Mouse (Mus musculus) embryonic stem cell, embryonic (primary cell): ENCODE data around the gene Tppp3.

Source experiments
- CTCF ChIA-PET, 4 experiments: fragments of 300-600 bp in 2 of 4; fragments of 350-600 bp in 2 of 4; sonication (Branson Sonifier 250); formaldehyde crosslinking; loops; one replicate each; lab custom pipeline; 2022; ENCODE audit warnings: inconsistent platforms in 2 of 4; lab: Charles Lee
- POLR2A ChIA-PET, 4 experiments: fragments of 300-600 bp in 2 of 4; fragments of 350-600 bp in 2 of 4; sonication (Branson Sonifier 250); formaldehyde crosslinking; loops; one replicate each; lab custom pipeline; 2022; ENCODE audit warnings: antibody characterized with exemption in 4 of 4, inconsistent platforms in 1 of 4; lab: Charles Lee

Tppp3 gene

GRCm38 (mm10) chr8:105476161-105476560 is 4.8 kb upstream of the Tppp3 start:
- CTCF ChIA-PET: interaction anchor here (0.6 to 10.4 kb wide), 21 partner anchors 9 to 216 kb away, joined by 3 to 90 read pairs (median 4); partner anchors contain the start of genes Fhod1 (in 1 of the 4) and Slc9a5 (in 1 of the 4)
- POLR2A ChIA-PET: interaction anchor here in 2 of 4 experiments (0.7 to 2.6 kb wide), 7 partner anchors 19 to 96 kb away, joined by 3 to 9 read pairs (median 4); no protein-coding TSS in a partner anchor

- POLR2A ChIA-PET: interaction anchor here in 1 of 4 experiments (0.9 to 1.2 kb wide), 2 partner anchors 19 to 40 kb away, joined by 3 read pairs; no protein-coding TSS in a partner anchor
- CTCF ChIA-PET: interaction anchor here (0.6 to 10.4 kb wide), 10 partner anchors 9 to 216 kb away, joined by 3 to 90 read pairs (median 4); no protein-coding TSS in a partner anchor
Measured at GRCm38 (mm10) chr8:105475742-105476141, 4.4 kb upstream of the Tppp3 start.

- POLR2A ChIA-PET: interaction anchor here in 2 of 4 experiments (0.9 to 1.9 kb wide), 5 partner anchors 12 to 42 kb away, joined by 3 to 8 read pairs (median 3); no protein-coding TSS in a partner anchor
- CTCF ChIA-PET: interaction anchor here in 3 of 4 experiments (1.0 to 10.4 kb wide), 9 partner anchors 7 to 215 kb away, joined by 3 to 90 read pairs (median 5); no protein-coding TSS in a partner anchor
Measured at GRCm38 (mm10) chr8:105475254-105475653, 3.9 kb upstream of the Tppp3 start.

GRCm38 (mm10) chr8:105474680-105475079 is 3.4 kb upstream of the Tppp3 start:
- CTCF ChIA-PET: interaction anchor here (0.7 to 9.9 kb wide), 8 partner anchors 7 to 215 kb away, joined by 3 to 90 read pairs (median 4); no protein-coding TSS in a partner anchor
- POLR2A ChIA-PET: interaction anchor here in 3 of 4 experiments (0.5 to 1.9 kb wide), 12 partner anchors 9 to 127 kb away, joined by 3 to 8 read pairs (median 3); partner anchors contain the start of genes Fhod1 (in 1 of the 3) and Slc9a5 (in 1 of the 3)

- CTCF ChIA-PET: interaction anchor here (0.6 to 9.9 kb wide), 10 partner anchors 8 to 100 kb away, joined by 3 to 90 read pairs (median 8); no protein-coding TSS in a partner anchor
- POLR2A ChIA-PET: interaction anchor here in 3 of 4 experiments (0.5 to 5.9 kb wide), 21 partner anchors 6 to 162 kb away, joined by 3 to 63 read pairs (median 3); partner anchors contain the start of genes Ctcf (in 1 of the 3), Fhod1 (in 1 of the 3), Kctd19 (in 1 of the 3) and Lrrc36 (in 1 of the 3)
Measured at GRCm38 (mm10) chr8:105473816-105474606, 2.7 kb upstream of the Tppp3 start.

DNA sequence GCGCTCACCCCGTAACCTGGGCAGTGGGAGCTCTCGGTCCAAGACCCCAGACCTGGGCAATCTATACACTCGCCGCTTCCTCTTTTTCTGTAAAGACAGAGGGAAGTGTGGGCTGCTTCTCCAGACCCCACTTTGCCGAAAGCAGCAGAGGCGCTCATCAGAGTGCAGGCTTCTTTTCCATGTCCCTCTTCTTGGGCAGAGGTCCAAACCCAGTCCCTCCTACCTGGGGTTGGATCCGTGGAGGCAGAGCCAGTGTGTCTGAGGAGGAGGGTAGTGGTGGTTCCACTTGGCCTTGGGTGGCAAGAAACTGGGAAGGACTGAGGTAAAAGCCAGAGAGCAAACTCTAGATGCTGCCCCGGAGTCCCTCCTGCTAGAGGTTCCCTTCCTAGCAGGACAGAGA is 1.7 kb upstream of the Tppp3 start:
- POLR2A ChIA-PET: interaction anchor here in 3 of 4 experiments (0.6 to 5.9 kb wide), 12 partner anchors 7 to 427 kb away, joined by 3 to 63 read pairs (median 4); partner anchors contain the start of genes Fhod1 (in 1 of the 3), Kctd19 (in 1 of the 3), Lrrc36 (in 1 of the 3) and Pskh1 (in 1 of the 3)
- CTCF ChIA-PET: interaction anchor here (0.9 to 9.9 kb wide), 10 partner anchors 8 to 103 kb away, joined by 3 to 90 read pairs (median 8); no protein-coding TSS in a partner anchor

DNA sequence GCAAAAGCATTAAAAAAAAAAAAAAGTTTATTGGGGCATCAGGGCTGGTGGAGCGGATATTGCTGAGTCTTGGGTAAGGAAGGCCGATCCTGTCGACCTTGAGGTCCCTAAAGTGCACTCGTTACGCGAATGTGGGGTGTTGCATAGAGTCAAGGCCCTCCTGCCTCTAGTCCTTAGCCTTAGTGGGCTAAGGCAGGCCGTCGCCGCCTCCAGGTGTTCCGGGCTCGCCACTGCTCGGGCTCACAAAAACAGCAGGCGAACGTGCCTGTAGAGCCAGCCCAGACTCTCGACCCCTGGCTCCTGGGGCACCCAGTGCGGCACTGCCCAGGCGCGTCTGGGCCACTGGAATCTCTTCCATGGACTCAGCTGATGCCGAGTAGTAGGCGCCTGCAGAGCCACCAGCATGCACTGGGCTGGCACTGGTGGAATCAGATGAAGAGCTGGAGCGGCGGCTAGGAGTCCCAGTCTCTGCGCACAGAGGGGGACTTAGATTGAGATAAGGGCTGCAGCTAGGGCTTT is 1.1 kb upstream of the Tppp3 start:
- CTCF ChIA-PET: interaction anchor here (0.9 to 9.9 kb wide), 10 partner anchors 8 to 104 kb away, joined by 3 to 90 read pairs (median 8); no protein-coding TSS in a partner anchor
- POLR2A ChIA-PET: interaction anchor here in 3 of 4 experiments (0.6 to 5.9 kb wide), 12 partner anchors 8 to 428 kb away, joined by 3 to 63 read pairs (median 4); partner anchors contain the start of gene Pskh1 (in 1 of the 3)

DNA sequence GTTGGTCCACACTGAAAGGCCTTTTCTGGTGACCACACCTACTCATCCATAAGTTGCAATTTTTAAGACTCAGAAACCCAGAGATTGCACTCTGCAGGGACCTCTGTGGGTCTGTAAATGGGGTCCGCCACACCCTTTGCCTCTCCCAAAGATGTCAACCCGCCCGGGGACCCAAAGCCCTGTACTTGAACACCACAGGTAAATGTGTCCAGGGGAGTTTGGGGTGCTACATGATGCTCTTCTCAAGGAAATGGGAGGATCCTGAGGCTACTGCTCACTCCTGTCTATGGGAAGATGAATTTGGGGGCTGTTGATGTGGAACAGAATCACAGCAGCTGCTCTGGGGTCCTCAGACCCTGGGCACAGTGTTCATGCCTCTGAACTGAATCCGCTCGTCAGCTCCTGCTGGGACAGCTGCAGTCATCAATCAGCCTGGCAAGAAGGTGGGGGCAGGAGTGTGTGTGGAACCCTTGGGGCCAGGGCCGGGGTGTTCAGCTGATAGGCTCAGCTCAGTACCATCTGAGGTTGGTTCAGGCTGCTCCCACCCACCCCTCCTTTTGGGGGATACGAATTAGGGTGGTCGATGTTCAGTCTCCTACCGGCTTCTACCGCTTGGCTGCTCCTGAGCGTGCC is 529 bp downstream of the Tppp3 start:
- ChIA-PET CTCF (interaction anchor here (0.5 to 5.5 kb wide), 61 partner anchors 7 to 460 kb away, joined by 3 to 80 read pairs (median 4); partner anchors contain the start of genes 4931428F04Rik (in 1 of the 4), Acd (in 1 of the 4), Atp6v0d1 (in 1 of the 4) and E2f4 (in 1 of the 4)), POLR2A (interaction anchor here (0.6 to 5.9 kb wide), 62 partner anchors 7 to 541 kb away, joined by 3 to 63 read pairs (median 4); partner anchors contain the start of genes Fhod1 (in 2 of the 4), Slc9a5 (in 2 of the 4), 4931428F04Rik (in 1 of the 4) and Acd (in 1 of the 4))

GRCm38 (mm10) chr8:105470262-105470661 is 1.1 kb downstream of the Tppp3 start:
- ChIA-PET POLR2A (interaction anchor here (0.5 to 5.9 kb wide), 22 partner anchors 9 to 494 kb away, joined by 3 to 63 read pairs (median 4); partner anchors contain the start of genes 4931428F04Rik (in 1 of the 4), E2f4 (in 1 of the 4), Fhod1 (in 1 of the 4) and Hsd11b2 (in 1 of the 4)), CTCF (interaction anchor here (0.5 to 5.5 kb wide), 28 partner anchors 8 to 172 kb away, joined by 3 to 80 read pairs (median 4); partner anchors contain the start of gene E2f4 (in 1 of the 4))

DNA sequence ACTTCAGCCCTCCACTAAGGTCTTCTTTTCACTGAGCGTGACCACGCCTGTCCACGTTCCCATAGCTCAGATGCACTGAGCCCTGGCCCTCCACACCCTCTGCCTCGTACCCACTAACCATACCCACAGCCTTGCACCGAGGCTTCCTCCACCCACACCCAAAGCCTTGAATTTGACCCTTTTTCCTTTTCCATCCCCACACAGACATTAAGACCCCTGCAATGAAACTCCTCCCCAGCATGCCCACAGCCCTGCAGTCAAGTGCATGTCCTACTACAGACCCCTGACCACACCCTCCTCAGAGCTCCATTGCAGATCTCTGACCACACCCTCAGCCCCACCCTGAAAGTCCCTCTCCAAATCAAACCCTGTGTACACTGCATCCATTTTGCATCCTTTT is 1.5 kb downstream of the Tppp3 start:
- CTCF ChIA-PET: interaction anchor here (0.5 to 5.5 kb wide), 14 partner anchors 7 to 95 kb away, joined by 3 to 80 read pairs (median 4); no protein-coding TSS in a partner anchor

DNA sequence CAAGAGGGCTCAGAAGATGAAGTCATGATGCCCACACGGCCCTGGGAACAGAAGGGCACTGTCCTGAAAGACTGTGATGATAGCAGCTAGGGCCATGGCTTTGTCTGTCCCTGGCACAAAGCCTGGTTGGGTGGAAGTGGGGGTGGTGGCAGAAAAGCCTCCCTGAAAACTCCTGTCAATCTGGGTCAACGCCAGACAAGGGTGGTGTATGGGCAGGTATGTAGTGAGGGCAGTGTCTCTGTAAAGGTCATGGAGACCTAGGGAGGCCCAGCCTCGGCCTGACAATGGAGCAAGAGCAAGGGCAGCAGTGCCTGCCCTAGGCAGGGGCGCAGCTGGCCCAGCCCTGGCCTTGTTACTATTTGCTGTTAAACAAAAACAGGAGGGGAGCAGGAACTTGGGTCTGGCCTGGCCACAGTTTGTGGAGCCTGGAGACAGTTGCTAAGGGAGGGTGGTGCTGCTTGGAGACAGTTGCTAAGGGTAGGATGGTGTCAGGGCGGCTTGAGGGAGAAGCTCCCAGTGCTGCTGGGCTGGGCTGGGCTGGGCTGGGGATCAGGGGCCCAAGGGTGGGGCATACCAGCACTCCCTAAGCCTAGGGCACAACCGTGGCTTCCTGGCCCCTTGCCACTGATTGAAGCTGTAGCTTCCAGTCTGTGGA is 2.2 kb downstream of the Tppp3 start:
- ChIA-PET CTCF (interaction anchor here (0.6 to 3.3 kb wide), 15 partner anchors 8 to 95 kb away, joined by 3 to 37 read pairs (median 4); no protein-coding TSS in a partner anchor), POLR2A (interaction anchor here in 3 of 4 experiments (0.5 to 5.9 kb wide), 12 partner anchors 8 to 495 kb away, joined by 3 to 63 read pairs (median 4); partner anchors contain the start of gene 4931428F04Rik (in 1 of the 3))

More for the DNA sequence above, 1.5 kb downstream of the Tppp3 start:
- POLR2A ChIA-PET: interaction anchor here in 3 of 4 experiments (0.5 to 5.9 kb wide), 18 partner anchors 9 to 494 kb away, joined by 3 to 63 read pairs (median 4); partner anchors contain the start of genes 4931428F04Rik (in 1 of the 3) and Hsd11b2 (in 1 of the 3)

GRCm38 (mm10) chr8:105468002-105468720 is 3.2 kb downstream of the Tppp3 start:
- POLR2A ChIA-PET: interaction anchor here in 2 of 4 experiments (0.7 to 5.9 kb wide), 5 partner anchors 8 to 175 kb away, joined by 4 to 63 read pairs (median 4); no protein-coding TSS in a partner anchor
- CTCF ChIA-PET: interaction anchor here in 2 of 4 experiments (0.8 to 1.5 kb wide), 4 partner anchors 11 to 29 kb away, joined by 3 to 8 read pairs (median 4); no protein-coding TSS in a partner anchor

DNA sequence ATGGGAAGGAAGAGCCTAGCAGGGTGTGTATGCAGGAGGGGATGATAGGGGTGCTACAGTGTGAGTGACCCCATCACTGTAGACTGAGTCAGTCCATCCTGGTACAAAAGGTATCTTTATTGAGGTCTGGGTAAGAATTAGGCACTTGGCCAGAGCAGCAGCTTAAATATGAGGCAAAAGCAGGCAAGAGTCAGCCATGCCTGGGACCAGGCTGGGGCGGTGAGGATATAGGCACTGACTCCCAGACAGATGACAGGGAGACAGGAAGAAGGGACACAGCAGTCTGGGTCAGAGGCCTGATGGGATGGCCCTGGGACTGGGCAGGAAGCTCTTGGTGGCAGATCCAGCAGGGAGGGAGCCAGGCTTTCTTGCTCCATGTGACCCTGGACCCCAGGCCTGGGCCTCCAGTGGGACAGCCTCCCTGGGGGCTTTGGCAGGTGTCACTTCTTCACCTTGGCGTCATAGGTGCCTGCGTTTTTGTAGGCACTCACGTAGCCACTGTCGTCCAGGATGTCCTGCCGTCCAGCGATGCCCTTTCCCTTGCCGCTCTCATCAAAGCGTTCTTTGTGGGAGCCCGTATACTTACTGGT is 3.8 kb downstream of the Tppp3 start:
- POLR2A ChIA-PET: interaction anchor here in 1 of 4 experiments (1.0 to 1.3 kb wide), 3 partner anchors 12 to 24 kb away, joined by 4 read pairs; no protein-coding TSS in a partner anchor
- CTCF ChIA-PET: interaction anchor here in 2 of 4 experiments (0.8 to 1.5 kb wide), 4 partner anchors 10 to 28 kb away, joined by 3 to 8 read pairs (median 4); no protein-coding TSS in a partner anchor

DNA sequence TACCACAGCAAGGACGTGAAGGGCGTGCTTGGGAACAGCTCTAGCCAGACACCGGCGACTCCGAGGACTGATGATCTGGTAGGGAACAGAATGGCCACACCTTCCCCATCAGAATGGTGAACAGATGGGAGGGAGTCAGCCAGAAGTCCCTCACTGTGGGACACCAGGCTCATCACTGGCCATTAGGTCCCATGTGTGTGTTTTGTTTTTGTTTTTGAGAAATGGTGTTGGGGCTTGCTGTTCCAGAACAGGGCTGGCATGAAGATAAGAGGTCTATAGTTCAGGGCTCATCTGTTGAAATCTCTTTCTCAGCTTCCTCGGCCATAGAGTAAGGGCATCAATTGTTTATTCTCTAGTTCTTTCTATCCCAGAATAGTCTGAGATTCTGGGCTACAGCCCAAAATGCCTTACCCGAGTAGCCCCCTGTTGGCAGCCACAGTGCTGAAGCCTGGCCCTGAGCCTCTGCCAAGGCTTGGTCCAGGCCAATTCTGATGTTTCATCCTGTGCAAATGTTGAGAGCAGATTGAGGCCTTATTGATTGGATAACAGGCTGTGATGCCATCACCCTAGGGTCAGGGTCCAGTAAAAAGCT is 4.5 kb downstream of the Tppp3 start:
- ChIA-PET CTCF (interaction anchor here in 1 of 4 experiments (1.0 to 2.7 kb wide), 4 partner anchors 10 to 25 kb away, joined by 3 to 15 read pairs (median 10); no protein-coding TSS in a partner anchor), POLR2A (interaction anchor here in 2 of 4 experiments (0.9 to 2.6 kb wide), 7 partner anchors 10 to 95 kb away, joined by 3 to 8 read pairs (median 4); no protein-coding TSS in a partner anchor)
